Mouse (Mus musculus) forebrain, embryonic 14.5 days (tissue): ENCODE measurements around the gene Lingo2. TPM values are rescaled to one million over a fixed set of nuclear protein-coding genes. Genes with fewer than 3 reads are reported as not detected.

ENCODE experiments used
- ATAC-seq: fragments of 200-750 bp; cut with Nextera tagmentation; 2 replicates; pipeline ENCODE4 v1.8.0; 2017; ENCODE audit warnings: mild to moderate bottlenecking, moderate library complexity
- DNase-seq: peaks from one replicate; pipeline ENCODE4 v3.0.0-alpha.2; 2015; ENCODE audit warnings: low spot score
- H3K27ac ChIP-seq: fragments of 300-500 bp; sonication (generic); 2 replicates; pipeline ENCODE4 v1.5.1; 2014; ENCODE audit warnings: low read depth, mild to moderate bottlenecking, control low read depth, low read length, moderate library complexity
- H3K27me3 ChIP-seq: fragments of 300-500 bp; sonication (generic); replicated peaks from 2 replicates; pipeline ENCODE4 v1.6.1; 2014; ENCODE audit warnings: low read length, control low read depth, mixed read lengths; ENCODE audit not compliant: control insufficient read depth, insufficient read depth
- H3K36me3 ChIP-seq: fragments of 300-500 bp; sonication (generic); 2 replicates; pipeline ENCODE4 v1.6.1; 2014; ENCODE audit warnings: low read length, control low read depth; ENCODE audit not compliant: control insufficient read depth, insufficient read depth
- H3K4me1 ChIP-seq: fragments of 300-500 bp; sonication (generic); 2 replicates; pipeline ENCODE4 v1.6.1; 2014; ENCODE audit warnings: antibody characterized with exemption, low read length, control low read depth; ENCODE audit not compliant: control insufficient read depth, insufficient read depth
- H3K4me2 ChIP-seq: fragments of 300-500 bp; sonication (generic); 2 replicates; pipeline ENCODE4 v1.6.1; 2014; ENCODE audit warnings: mild to moderate bottlenecking, control low read depth, low read length
- H3K4me3 ChIP-seq: fragments of 300-500 bp; sonication (generic); 2 replicates; pipeline ENCODE4 v1.5.1; 2014; ENCODE audit warnings: low read depth, low read length, control low read depth
- H3K9ac ChIP-seq: fragments of 300-500 bp; sonication (generic); 2 replicates; pipeline ENCODE4 v1.6.1; 2014; ENCODE audit warnings: mild to moderate bottlenecking, low read length, control low read depth, moderate library complexity
- H3K9me3 ChIP-seq: fragments of 300-500 bp; sonication (generic); replicated peaks from 2 replicates; pipeline ENCODE4 v1.6.1; 2016; ENCODE audit warnings: low read length, control low read depth, mixed read lengths; ENCODE audit not compliant: control insufficient read depth
- WGBS: fragments of 180-500 bp; shearing (Covaris S2); extraction: QIAGEN DNeasy Blood & Tissue Kit; methylation state at CpG from one replicate; pipeline ENCODE4 v1.1.7; 2014; 5-methylcytosine and 5-hydroxymethylcytosine counted together
- polyA plus RNA-seq: library from polyadenylated mRNA; unstranded; fragments of >200 nt; fragmentation: Nextera tagmentation; extraction: Ambion mirVana; gene quantifications from 2 replicates; pipeline ENCODE4 v1.2.1, GENCODE M21; 2014

The Lingo2 gene
- 17.8 and 22.8 TPM in 2 replicates for polyA plus RNA-seq

DNA sequence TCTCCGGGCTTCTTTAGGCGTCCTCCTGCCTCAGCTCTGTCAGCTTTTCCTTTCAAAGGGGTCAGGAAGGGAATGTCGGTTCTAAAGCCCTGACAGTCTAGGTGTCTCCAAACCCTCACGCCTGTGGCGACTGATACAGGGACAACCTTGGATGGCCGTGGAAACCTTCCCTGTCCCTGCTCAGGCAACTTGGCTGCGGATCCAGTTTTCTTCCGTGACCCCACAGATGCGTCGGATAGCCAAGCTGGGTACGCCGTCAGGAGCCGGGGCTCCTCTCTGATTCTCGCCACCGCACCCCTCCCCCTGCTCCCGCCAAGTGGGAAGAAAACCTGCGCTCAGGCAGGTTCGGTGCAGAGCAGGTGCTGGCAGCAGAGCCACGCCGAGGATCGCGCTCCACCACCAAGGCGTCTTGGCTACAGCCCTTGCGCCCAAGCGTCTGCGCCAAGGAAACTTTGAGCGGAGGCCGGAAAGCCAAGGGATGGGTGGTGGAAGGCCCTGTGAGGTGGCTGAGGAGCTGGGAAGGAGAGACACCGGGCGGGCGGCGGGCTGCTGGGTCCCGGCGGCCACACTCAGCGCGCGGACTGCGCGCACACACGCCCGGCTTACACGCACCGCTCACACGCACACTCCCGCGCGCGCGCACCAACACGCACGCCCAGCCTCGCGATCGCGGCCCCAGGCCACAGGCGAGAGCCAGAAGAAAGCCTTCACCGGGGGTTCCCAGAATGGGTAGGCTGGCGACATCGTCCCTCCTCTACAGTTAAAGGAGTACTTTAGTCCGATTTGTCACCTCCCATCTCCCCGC is at the start of gene Lingo2:
Gene Lingo2 (minus strand): TSS at position 598 of the 805 bp plus-strand sequence.
- H3K9me3 ChIP-seq, result no peaks in the 10 kb centered on the region
- H3K4me1 ChIP-seq, result peaks cover 11% of the 10 kb centered on the region; the same call in 1 of the 2 replicates
- peaks cover 33% of the 10 kb centered on the region for H3K27me3 ChIP-seq
- no peaks in the 10 kb centered on the region for H3K36me3 ChIP-seq
- H3K4me3 ChIP-seq, result peak within 1 kb of the TSS; percentile 61
- ATAC-seq (peak; percentile 40), DNase-seq (peak; percentile 46)
- under 1% methylated on average over 46 of the region's 61 CpGs for WGBS
- peak within 1 kb of the TSS; percentile 65 for H3K9ac ChIP-seq
- peak within 1 kb of the TSS; percentile 91 for H3K4me2 ChIP-seq
- peak within 1 kb of the TSS; percentile 39; the same call in 1 of the 2 replicates for H3K27ac ChIP-seq

DNA sequence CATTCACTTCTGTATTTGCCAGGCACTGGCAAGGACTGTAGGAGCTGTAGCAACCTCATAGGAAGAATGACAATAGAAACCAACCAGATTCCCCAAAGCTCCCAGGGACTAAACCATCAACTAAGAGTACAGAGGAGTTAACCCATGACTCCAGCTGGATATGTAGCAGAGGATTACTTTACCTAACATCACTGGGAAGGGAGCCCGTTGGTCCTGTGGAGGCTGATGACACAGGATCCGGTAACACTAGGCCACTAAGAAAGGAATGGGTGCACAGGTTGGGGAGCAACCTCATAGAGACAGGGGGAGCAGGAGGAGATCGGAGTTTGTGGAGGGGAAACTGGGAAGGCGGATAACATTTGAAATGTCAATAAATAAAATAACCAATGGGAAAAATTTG is 21.8 kb upstream of the Lingo2 start:
- no peaks in the 10 kb centered on the region for H3K36me3 ChIP-seq
- 88% methylated on average over 4 of the region's 4 CpGs for WGBS
- H3K27ac ChIP-seq, result no peak overlapping the region
- no peak for DNase-seq
- no peak overlapping the region for H3K4me3 ChIP-seq
- ATAC-seq, result no peak
- H3K9me3 ChIP-seq, result no peaks in the 10 kb centered on the region
- no peaks in the 10 kb centered on the region for H3K27me3 ChIP-seq
- no peaks in the 10 kb centered on the region for H3K4me1 ChIP-seq
- H3K9ac ChIP-seq, result no peak overlapping the region
- no peak overlapping the region for H3K4me2 ChIP-seq

DNA sequence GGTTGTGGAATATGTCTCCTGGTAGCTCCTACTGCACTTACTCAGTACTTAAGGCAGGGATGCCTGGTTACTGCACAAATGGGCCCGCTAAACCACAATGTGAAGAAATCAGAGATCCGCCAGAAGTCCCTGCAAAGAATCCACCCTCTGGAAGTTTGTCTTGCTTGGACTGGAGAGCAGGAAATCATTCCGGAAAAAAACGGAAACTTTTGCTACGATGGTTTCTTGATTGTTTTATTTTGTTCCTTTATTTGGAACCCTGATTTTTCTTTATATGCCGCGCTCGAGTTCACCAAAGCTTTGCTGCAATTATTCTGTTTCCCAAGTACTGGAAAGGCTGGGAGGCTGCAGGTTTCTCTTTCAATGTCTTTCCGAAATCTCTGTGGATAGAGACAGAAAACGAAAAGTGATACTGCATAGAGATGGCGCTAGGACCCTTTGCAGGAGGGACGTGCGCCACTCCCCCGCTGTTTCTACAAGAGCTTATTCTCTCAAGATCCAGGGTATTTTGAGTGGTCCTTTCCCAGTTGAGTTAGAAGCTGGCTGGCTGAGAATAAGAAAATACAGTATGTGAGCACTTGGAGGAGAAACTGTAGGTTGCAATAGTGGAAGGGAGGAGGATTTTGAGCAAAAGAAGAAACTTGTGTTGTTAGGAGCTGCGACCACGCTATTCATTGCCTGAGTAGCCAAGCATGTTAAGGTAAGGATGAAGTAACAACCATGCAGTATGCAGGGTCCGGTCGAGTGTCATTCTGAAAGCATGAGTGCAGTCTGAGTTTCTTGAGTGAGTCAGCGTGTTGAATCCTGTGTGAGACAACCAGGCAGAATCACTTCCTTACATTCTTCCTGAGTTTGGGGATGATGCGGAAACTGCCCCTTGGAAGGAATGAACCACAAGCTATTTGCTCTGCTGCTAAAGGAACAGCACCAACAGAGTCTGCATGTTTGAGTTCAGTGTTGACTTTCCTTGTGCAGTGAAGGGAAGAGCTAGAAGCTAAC is 1.2 kb upstream of the Lingo2 start:
- DNase-seq (peak; percentile 60), ATAC-seq (no peak)
- no peak overlapping the region for H3K27ac ChIP-seq

DNA sequence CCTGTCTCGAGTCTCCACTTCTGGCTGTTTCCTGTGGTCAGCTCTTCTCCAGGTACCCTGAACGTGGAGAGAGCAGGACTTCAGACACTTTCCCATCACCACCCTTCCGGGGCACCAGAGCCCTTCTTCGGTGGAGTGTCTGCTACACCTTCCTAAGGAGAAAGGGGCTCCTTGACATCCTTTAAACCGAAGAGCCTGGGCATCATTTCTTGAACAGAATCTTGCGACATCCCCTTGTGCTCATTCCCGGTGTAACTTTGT is 338 bp upstream of the Lingo2 start:
- ATAC-seq (no peak; the same call in 1 of the 2 replicates), DNase-seq (peak; percentile 27)
- Histone ChIP-seq H3K4me1 (peaks cover 11% of the 10 kb centered on the region; the same call in 1 of the 2 replicates), H3K36me3 (no peaks in the 10 kb centered on the region), H3K27ac (no peak overlapping the region), H3K4me2 (peak overlapping the region; percentile 91), H3K4me3 (peak overlapping the region; percentile 61), H3K9me3 (no peaks in the 10 kb centered on the region), H3K9ac (peak overlapping the region; percentile 65), H3K27me3 (peaks cover 33% of the 10 kb centered on the region)
- 0% methylated on average over 7 of the region's 7 CpGs for WGBS

More for the DNA sequence above, 1.2 kb upstream of the Lingo2 start:
- peak overlapping the region; percentile 91 for H3K4me2 ChIP-seq
- peak overlapping the region; percentile 65; the same call in 1 of the 2 replicates for H3K9ac ChIP-seq
- H3K4me3 ChIP-seq, result peak overlapping the region; percentile 61
- H3K27me3 ChIP-seq, result peaks cover 33% of the 10 kb centered on the region
- no peaks in the 10 kb centered on the region for H3K36me3 ChIP-seq
- no peaks in the 10 kb centered on the region for H3K9me3 ChIP-seq
- H3K4me1 ChIP-seq, result peaks cover 11% of the 10 kb centered on the region; the same call in 1 of the 2 replicates
- WGBS, result 6% methylated on average over 20 of the region's 20 CpGs

DNA sequence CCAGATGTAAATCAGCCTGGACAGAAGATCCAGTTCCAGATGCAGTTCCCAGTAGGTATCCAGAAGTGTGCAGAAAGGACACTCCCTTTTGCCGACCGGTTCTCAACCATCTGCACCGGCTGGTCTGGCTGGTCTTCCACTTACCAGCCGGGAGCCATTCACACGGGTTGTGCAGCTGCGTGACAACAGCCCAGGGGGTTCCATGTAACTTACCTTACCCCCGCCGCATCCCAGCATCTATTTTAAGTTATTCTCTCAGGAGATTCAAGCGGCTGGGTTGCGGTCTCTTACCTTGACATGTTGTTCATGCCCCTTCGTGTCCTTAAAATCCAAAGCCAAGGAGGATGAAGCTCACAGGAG is 777 bp downstream of the Lingo2 start:
- ATAC-seq (peak; percentile 64), DNase-seq (no peak)
- Histone ChIP-seq H3K27ac (no peak overlapping the region), H3K36me3 (no peaks in the 10 kb centered on the region), H3K4me2 (peak overlapping the region; percentile 91), H3K4me3 (peak overlapping the region; percentile 61), H3K4me1 (peaks cover 11% of the 10 kb centered on the region; the same call in 1 of the 2 replicates), H3K9ac (peak overlapping the region; percentile 65), H3K27me3 (peaks cover 33% of the 10 kb centered on the region), H3K9me3 (no peaks in the 10 kb centered on the region)
- 2% methylated on average over 11 of the region's 11 CpGs for WGBS

GRCm38 (mm10) chr4:36950021-36950751 is 1.4 kb downstream of the Lingo2 start:
- ATAC-seq (peak; percentile 92), DNase-seq (peak; percentile 87)
- no peaks in the 10 kb centered on the region for H3K9me3 ChIP-seq
- H3K36me3 ChIP-seq, result no peaks in the 10 kb centered on the region
- peak overlapping the region; percentile 65 for H3K9ac ChIP-seq
- WGBS, result under 1% methylated on average over 42 of the region's 43 CpGs
- H3K4me2 ChIP-seq, result peak overlapping the region; percentile 91
- peaks cover 33% of the 10 kb centered on the region for H3K27me3 ChIP-seq
- peak overlapping the region; percentile 61 for H3K4me3 ChIP-seq
- H3K27ac ChIP-seq, result no peak overlapping the region
- peaks cover 11% of the 10 kb centered on the region; the same call in 1 of the 2 replicates for H3K4me1 ChIP-seq

- 95% methylated on average over 1 of the region's 1 CpGs for WGBS
- ATAC-seq (no peak), DNase-seq (no peak)
- Histone ChIP-seq H3K9me3 (no peaks in the 10 kb centered on the region), H3K27me3 (no peaks in the 10 kb centered on the region), H3K27ac (no peak overlapping the region), H3K9ac (no peak overlapping the region), H3K4me1 (no peaks in the 10 kb centered on the region), H3K4me3 (no peak overlapping the region), H3K4me2 (no peak overlapping the region), H3K36me3 (no peaks in the 10 kb centered on the region)
Observed at GRCm38 (mm10) chr4:36890810-36891209, 60.7 kb downstream of the Lingo2 start.

DNA sequence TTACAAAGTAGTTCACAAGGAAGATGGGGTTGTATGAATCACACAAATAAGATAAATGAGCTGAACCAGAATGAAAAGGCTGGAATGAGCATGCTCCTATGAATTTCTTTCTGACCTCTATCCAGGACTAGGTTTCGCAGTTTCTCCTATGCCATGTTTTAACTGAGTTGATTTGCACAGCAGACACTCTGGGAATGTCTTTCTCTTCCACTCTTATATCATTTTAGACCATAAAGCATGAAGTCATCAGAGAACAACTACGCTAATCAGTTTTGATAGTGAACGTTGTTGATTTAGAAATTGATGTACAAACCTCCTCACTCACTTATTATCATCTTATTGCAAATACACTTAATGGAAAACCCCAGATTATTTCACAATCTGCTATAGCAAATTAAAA is 61.2 kb downstream of the Lingo2 start:
- Histone ChIP-seq H3K27ac (no peak overlapping the region), H3K4me2 (no peak overlapping the region), H3K27me3 (no peaks in the 10 kb centered on the region), H3K9ac (no peak overlapping the region), H3K4me3 (no peak overlapping the region), H3K9me3 (no peaks in the 10 kb centered on the region), H3K36me3 (no peaks in the 10 kb centered on the region), H3K4me1 (no peaks in the 10 kb centered on the region)
- no peak for DNase-seq
- ATAC-seq, result no peak
- 90% methylated on average over 3 of the region's 3 CpGs for WGBS
